Mouse (Mus musculus) ovary, postnatal 36 days (tissue): Measurements from ENCODE around the gene Tnfsf8.

Experiments
- DNase-seq: peaks from one replicate; pipeline ENCODE4 v3.0.0; 2022; ENCODE audit warnings: low spot score, mixed read lengths

Gene Tnfsf8

DNA sequence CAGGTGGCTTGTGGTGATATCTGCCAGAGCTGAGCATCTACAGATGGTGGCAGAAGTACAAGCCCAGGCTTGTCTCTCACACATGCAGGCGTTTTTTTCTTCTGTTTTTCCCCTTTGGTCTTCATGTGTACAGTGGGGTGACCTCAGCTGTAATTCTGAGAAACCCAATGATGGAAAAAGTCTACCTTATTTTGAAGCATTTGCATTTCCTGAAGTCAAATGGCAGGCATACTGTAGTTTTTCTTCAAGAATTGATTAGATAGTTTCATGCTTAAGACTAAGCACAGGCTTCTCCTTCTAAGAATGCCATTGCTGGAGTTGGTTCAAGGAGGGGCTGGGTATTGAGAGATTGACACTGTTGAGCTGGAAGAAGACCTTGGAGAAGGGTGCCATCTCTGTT lies 18.9 kb downstream of the Tnfsf8 start:
- no peak for DNase-seq

DNA sequence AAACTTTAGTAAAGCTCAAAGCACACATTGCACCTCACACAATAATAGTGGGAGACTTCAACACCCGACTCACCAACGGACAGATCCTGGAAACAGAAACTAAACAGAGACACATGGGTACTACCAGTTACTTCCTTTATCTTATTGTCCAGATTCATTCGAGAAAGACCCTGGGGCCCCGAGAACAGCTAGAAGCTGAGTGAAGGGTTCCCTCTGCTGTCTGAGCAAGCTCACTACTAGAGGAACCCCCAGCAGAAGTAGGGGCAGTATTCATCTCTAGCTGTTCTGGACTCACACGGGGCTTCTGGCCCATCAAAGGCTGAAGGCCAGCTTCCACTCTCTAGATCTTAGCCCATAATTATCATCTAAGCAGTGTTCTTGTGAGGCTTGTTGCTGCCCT lies 20.7 kb downstream of the Tnfsf8 start:
- DNase-seq: peak; percentile 20

DNA sequence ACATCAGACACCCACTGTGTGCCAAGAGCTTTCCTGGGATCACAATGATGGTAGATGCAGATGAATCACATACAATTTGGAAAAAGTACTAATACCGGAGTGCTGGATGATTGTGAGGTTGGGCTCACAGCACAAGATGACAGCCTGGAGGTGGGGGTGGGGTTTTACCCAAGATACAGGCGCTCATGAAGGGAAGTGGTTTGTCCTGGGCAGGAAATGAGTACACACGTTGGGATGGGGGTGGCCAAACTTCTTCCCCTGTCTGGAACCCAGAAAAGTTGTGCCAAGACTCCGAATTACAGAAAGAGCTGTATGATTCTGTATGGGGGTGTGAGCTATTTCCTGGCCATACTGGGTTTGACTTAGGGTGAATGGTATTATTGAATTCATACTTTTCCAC lies 38.0 kb downstream of the Tnfsf8 start:
- DNase-seq: no peak

DNA sequence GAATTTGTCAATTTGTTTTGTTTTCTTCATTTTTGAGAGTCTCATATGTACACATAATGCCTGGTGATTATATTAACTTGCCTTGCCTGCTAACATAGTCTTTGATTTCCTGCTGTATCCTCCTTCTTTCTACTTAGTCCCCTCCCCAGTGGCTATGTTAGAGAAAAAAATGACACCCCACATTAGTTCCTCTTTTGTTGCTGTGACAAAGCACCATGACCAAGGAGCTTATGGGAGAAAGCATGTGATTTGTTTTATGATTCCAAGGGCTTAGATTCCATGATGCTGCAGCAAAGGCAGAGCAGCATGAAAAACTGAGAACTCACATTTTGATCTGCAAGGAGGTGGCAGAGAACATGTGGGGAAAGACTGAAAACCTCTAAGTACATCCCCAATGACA lies 43.6 kb downstream of the Tnfsf8 start:
- no peak for DNase-seq

DNA sequence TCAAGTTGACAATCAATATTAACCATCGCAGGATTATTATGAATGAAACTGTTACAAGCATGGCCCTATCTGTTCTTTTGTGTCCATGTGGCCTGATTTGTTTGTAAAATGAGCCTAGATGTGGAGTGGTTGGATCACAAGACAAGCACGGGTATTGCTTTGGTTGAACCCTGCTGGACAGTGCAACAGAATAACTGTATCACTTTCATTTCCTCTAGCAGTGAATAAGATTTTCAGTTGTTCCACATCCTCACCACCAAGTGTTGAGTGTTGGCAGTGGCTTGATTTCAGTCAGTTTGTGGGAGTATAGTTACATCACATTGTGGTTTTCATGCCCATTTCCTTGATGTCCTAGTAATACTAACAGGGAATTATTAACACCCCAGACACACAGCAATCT lies 45.5 kb downstream of the Tnfsf8 start:
- DNase-seq: no peak

DNA sequence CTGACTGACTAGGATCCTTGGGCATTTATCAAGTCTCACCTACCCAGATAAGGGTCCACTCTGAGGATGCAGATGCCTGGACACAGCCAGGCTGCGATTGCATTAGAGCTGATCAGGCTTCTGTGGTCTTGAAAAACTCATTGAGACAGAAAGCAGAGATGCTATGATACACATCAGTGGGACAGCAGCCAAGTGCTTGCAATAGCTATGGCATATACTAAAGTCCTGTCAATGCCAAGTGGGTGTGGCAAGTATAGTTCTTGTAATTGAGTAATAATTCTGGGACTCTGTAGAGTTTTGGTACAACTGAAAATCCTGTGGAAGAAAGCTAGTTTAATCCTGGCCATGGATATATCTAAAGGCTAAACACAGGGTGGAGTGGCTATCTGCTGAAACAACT lies 63.1 kb downstream of the Tnfsf8 start:
- DNase-seq: no peak

DNA sequence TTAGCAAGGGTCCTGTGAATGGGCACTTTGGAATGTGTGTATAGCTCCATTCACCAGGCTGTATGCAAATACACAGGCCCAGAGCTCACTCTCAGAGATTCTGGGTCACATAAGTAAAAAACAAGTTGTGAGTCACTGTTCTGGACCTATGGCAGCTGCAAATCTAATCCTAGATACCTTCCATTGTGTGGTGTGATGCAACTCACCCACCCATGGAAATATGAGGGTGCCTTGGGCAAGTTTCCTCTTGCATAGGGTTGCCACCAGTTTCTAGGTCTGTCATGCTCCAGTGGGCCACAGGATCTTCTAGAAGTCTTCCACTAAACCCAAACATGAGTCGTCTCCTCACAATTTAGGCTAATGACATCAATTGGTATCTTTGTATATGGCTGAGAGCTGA lies 64.6 kb downstream of the Tnfsf8 start:
- no peak for DNase-seq

DNA sequence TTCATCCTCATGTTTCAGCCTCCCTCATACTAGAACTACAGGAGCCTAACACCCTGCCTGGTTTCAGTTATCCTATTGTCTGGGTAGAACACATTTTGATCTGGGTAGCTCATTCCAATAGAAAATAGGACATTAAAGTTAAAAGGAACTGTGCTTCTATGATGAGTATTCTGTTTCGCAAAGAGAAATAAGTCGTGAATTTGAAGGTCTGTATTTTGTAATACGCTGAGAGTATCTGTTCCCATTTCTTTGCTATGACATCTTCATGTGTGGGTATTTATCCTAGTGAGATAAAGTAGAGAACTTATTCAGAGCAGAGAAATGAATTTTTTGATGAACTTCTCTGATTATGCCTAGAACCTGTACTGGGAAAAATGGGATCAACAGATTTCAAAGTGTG lies 68.8 kb downstream of the Tnfsf8 start:
- DNase-seq: no peak

DNA sequence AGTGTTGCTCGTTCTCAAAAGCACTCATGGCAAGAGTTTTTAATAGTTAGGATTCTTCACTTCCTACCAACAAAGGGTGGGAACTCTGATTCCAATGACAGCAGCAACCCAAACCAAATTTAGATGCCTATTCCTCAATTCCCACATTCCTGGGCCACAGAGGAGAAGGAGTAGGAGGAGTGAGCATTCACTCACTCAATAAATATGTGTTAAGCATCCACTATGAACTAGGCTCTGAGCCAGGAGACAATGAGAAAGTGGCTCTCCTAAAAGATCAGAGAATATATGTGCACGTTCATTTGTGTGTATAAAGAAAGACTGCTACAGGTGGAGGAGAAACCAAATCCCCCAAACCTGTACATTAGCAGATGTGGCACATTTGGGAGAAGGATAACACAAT lies 75.7 kb downstream of the Tnfsf8 start:
- no peak for DNase-seq

DNA sequence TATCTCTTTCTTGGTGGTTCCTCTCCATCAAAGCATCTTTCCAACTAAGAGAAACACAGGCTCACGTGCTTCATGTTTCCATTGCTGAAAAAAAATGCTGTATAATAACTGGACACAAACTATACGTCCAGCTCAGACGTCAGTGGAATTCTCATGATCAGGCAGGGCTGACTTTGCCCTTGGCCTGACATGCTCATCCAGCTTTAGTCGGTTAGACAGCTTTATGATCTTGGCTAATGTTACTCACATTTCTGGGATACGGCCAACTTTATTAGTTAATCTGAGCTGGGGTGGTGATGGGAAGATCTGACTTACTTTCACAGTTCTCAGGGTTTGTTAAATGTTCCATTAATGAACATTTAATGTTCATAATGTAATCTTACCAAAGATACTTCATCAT lies 77.3 kb downstream of the Tnfsf8 start:
- DNase-seq: no peak

DNA sequence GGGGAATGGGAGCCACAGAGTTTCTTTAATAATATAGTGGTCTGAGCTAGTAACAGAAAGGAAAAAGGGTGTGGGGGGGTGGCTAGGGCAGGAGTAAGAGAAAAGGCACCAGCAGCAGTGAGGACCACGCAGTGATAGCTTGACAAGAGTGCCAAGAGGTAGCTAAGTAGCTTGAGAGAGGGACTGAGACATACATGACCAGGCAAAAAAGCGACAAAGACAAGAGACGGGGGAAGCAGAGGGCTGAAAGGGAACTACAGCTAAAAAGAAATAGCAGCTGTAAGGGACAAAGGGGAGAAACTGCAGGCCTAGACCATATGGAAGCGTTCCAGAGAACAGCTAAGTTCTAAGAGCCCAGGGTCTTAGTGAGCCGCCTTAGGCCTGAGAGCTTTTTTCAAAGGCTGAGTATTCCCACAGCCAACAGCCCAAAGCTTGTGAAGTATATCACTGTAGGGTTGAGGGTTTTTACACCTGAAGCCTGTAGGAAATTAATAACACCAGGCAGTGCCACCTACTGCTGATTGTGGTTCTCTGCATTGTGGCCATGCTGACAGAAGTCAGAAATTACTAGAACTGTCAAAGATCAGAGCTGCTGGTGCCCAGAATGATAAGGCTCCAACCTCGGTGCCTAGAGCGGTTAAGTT lies 78.1 kb downstream of the Tnfsf8 start:
- no peak for DNase-seq
